Mouse (Mus musculus) liver, embryonic 15.5 days (tissue): ENCODE data around the gene Uchl5. TPM values are rescaled to one million over a fixed set of nuclear protein-coding genes. Genes with fewer than 3 reads are reported as not detected.

Source experiments
- ATAC-seq: fragments of 200-750 bp; cut with Nextera tagmentation; 2 replicates; pipeline ENCODE4 v1.8.0; 2017; ENCODE audit warnings: moderate number of reproducible peaks, mild to moderate bottlenecking, moderate library complexity; ENCODE audit not compliant: insufficient read depth
- H3K27ac ChIP-seq: fragments of 300-500 bp; sonication (generic); replicated peaks from 2 replicates; pipeline ENCODE4 v1.5.1; 2015; ENCODE audit warnings: mild to moderate bottlenecking, inconsistent platforms
- H3K27me3 ChIP-seq: fragments of 300-500 bp; sonication (generic); 2 replicates; pipeline ENCODE4 v1.6.1; 2015; ENCODE audit warnings: mild to moderate bottlenecking, inconsistent platforms
- H3K36me3 ChIP-seq: fragments of 300-500 bp; sonication (generic); replicated peaks from 2 replicates; pipeline ENCODE4 v1.6.1; 2015; ENCODE audit warnings: moderate library complexity, mild to moderate bottlenecking, inconsistent platforms
- H3K4me1 ChIP-seq: fragments of 300-500 bp; sonication (generic); replicated peaks from 2 replicates; pipeline ENCODE4 v1.6.1; 2015; ENCODE audit warnings: inconsistent platforms
- H3K4me2 ChIP-seq: fragments of 300-500 bp; sonication (generic); 2 replicates; pipeline ENCODE4 v1.6.1; 2015; ENCODE audit warnings: moderate library complexity, mild to moderate bottlenecking, inconsistent platforms
- H3K4me3 ChIP-seq: fragments of 300-500 bp; sonication (generic); replicated peaks from 2 replicates; pipeline ENCODE4 v1.5.1; 2015; ENCODE audit warnings: mild to moderate bottlenecking, inconsistent platforms
- H3K9ac ChIP-seq: fragments of 300-500 bp; sonication (generic); 2 replicates; pipeline ENCODE4 v1.6.1; 2015; ENCODE audit warnings: moderate library complexity, mild to moderate bottlenecking, inconsistent platforms
- H3K9me3 ChIP-seq: fragments of 300-500 bp; sonication (generic); replicated peaks from 2 replicates; pipeline ENCODE4 v1.6.1; 2016; ENCODE audit warnings: inconsistent platforms
- WGBS: fragments of 180-500 bp; shearing (Covaris S2); methylation state at CpG from one replicate; pipeline ENCODE4 v1.1.7; 2015; ENCODE audit warnings: mixed read lengths; ENCODE audit not compliant: insufficient replicate concordance; 5-methylcytosine and 5-hydroxymethylcytosine counted together
- polyA plus RNA-seq: library from polyadenylated mRNA; unstranded; fragments of >200 nt; fragmentation: Nextera tagmentation; extraction: Ambion mirVana; gene quantifications from 2 replicates; pipeline ENCODE4 v1.2.1, GENCODE M21; 2015

The Uchl5 gene
- polyA plus RNA-seq, 1 experiment from 2014 or later: 68.9 TPM

GRCm38 (mm10) chr1:143745871-143746270 is 31.2 kb upstream of the Uchl5 start:
- Histone ChIP-seq H3K9ac (no peak overlapping the region), H3K27ac (no peak overlapping the region), H3K4me1 (peaks cover 20% of the 10 kb centered on the region), H3K4me2 (no peak overlapping the region), H3K9me3 (no peaks in the 10 kb centered on the region), H3K4me3 (no peak overlapping the region), H3K36me3 (peaks cover 38% of the 10 kb centered on the region), H3K27me3 (no peaks in the 10 kb centered on the region)
- WGBS: 83% methylated on average over 10 of the region's 10 CpGs
- no peak for ATAC-seq

- Histone ChIP-seq H3K4me3 (no peak overlapping the region), H3K4me1 (no peaks in the 10 kb centered on the region), H3K4me2 (no peak overlapping the region), H3K27ac (no peak overlapping the region), H3K9ac (no peak overlapping the region), H3K27me3 (no peaks in the 10 kb centered on the region), H3K36me3 (no peaks in the 10 kb centered on the region; the same call in 1 of the 2 replicates), H3K9me3 (no peaks in the 10 kb centered on the region)
- ATAC-seq: peak; percentile 47; the same call in 1 of the 2 replicates
- 67% methylated on average over 8 of the region's 8 CpGs for WGBS
These were observed 14.9 kb upstream of the Uchl5 start for GRCm38 (mm10) chr1:143762159-143762558.

- Histone ChIP-seq H3K9me3 (no peaks in the 10 kb centered on the region), H3K4me2 (no peak overlapping the region), H3K4me3 (no peak overlapping the region), H3K4me1 (no peaks in the 10 kb centered on the region), H3K27ac (no peak overlapping the region), H3K9ac (no peak overlapping the region), H3K27me3 (no peaks in the 10 kb centered on the region), H3K36me3 (no peaks in the 10 kb centered on the region)
- 59% methylated on average over 1 of the region's 1 CpGs for WGBS
- no peak for ATAC-seq
These were observed 12.6 kb upstream of the Uchl5 start for GRCm38 (mm10) chr1:143764443-143764842.

- 72% methylated on average over 4 of the region's 4 CpGs for WGBS
- Histone ChIP-seq H3K9ac (no peak overlapping the region), H3K4me1 (no peaks in the 10 kb centered on the region), H3K27ac (no peak overlapping the region), H3K4me2 (no peak overlapping the region), H3K36me3 (no peaks in the 10 kb centered on the region), H3K27me3 (no peaks in the 10 kb centered on the region), H3K9me3 (no peaks in the 10 kb centered on the region), H3K4me3 (no peak overlapping the region)
- ATAC-seq: no peak
These were observed 11.3 kb upstream of the Uchl5 start for GRCm38 (mm10) chr1:143765801-143766200.

GRCm38 (mm10) chr1:143766238-143766637 is 10.8 kb upstream of the Uchl5 start:
- Histone ChIP-seq H3K4me3 (no peak overlapping the region), H3K36me3 (no peaks in the 10 kb centered on the region), H3K27ac (no peak overlapping the region), H3K4me1 (no peaks in the 10 kb centered on the region), H3K4me2 (no peak overlapping the region), H3K9me3 (no peaks in the 10 kb centered on the region), H3K27me3 (no peaks in the 10 kb centered on the region), H3K9ac (no peak overlapping the region)
- ATAC-seq: no peak
- WGBS: 80% methylated on average over 6 of the region's 6 CpGs

- Histone ChIP-seq H3K4me1 (no peaks in the 10 kb centered on the region), H3K36me3 (no peaks in the 10 kb centered on the region), H3K27me3 (peaks cover 18% of the 10 kb centered on the region), H3K4me2 (no peak overlapping the region), H3K4me3 (no peak overlapping the region), H3K9me3 (no peaks in the 10 kb centered on the region), H3K9ac (no peak overlapping the region), H3K27ac (no peak overlapping the region)
- WGBS: 78% methylated on average over 20 of the region's 20 CpGs
- no peak for ATAC-seq
These were observed 6.5 kb upstream of the Uchl5 start for GRCm38 (mm10) chr1:143770444-143771109.

- no peak for ATAC-seq
- H3K27ac ChIP-seq: no peak overlapping the region
- peaks cover 30% of the 10 kb centered on the region for H3K27me3 ChIP-seq
- no peaks in the 10 kb centered on the region for H3K9me3 ChIP-seq
- H3K36me3 ChIP-seq: no peaks in the 10 kb centered on the region
- peaks cover 9% of the 10 kb centered on the region for H3K4me1 ChIP-seq
- no peak overlapping the region for H3K4me2 ChIP-seq
- 64% methylated on average over 7 of the region's 7 CpGs for WGBS
- no peak overlapping the region for H3K4me3 ChIP-seq
- H3K9ac ChIP-seq: no peak overlapping the region
These were observed 4.0 kb upstream of the Uchl5 start for GRCm38 (mm10) chr1:143773082-143773481.

- H3K9me3 ChIP-seq: no peaks in the 10 kb centered on the region
- H3K4me1 ChIP-seq: peaks cover 16% of the 10 kb centered on the region
- no peak overlapping the region for H3K4me2 ChIP-seq
- no peak overlapping the region for H3K27ac ChIP-seq
- no peak for ATAC-seq
- H3K9ac ChIP-seq: no peak overlapping the region
- peaks cover 30% of the 10 kb centered on the region for H3K27me3 ChIP-seq
- H3K36me3 ChIP-seq: no peaks in the 10 kb centered on the region
- WGBS: 20% methylated on average over 6 of the region's 6 CpGs
- H3K4me3 ChIP-seq: no peak overlapping the region
These were observed 3.2 kb upstream of the Uchl5 start for GRCm38 (mm10) chr1:143773909-143774308.

GRCm38 (mm10) chr1:143777558-143778218 is 616 bp downstream of the Uchl5 start:
- Histone ChIP-seq H3K27me3 (peaks cover 30% of the 10 kb centered on the region), H3K36me3 (peaks cover 11% of the 10 kb centered on the region; the same call in 1 of the 2 replicates), H3K4me3 (peak overlapping the region; percentile 99), H3K4me1 (peaks cover 21% of the 10 kb centered on the region), H3K9me3 (no peaks in the 10 kb centered on the region), H3K9ac (peak overlapping the region; percentile 95), H3K27ac (peak overlapping the region; percentile 86), H3K4me2 (peak overlapping the region; percentile 92)
- under 1% methylated on average over 39 of the region's 39 CpGs for WGBS
- peak; percentile 40 for ATAC-seq

GRCm38 (mm10) chr1:143788584-143789227 is 11.6 kb downstream of the Uchl5 start:
- Histone ChIP-seq H3K4me1 (no peaks in the 10 kb centered on the region), H3K4me3 (no peak overlapping the region), H3K9me3 (no peaks in the 10 kb centered on the region), H3K36me3 (peaks cover 26% of the 10 kb centered on the region), H3K27ac (no peak overlapping the region), H3K9ac (no peak overlapping the region), H3K27me3 (no peaks in the 10 kb centered on the region), H3K4me2 (no peak overlapping the region)
- 77% methylated on average over 2 of the region's 2 CpGs for WGBS
- ATAC-seq: no peak; the same call in 1 of the 2 replicates

GRCm38 (mm10) chr1:143803537-143803936 is 26.5 kb downstream of the Uchl5 start:
- Histone ChIP-seq H3K36me3 (peaks cover 34% of the 10 kb centered on the region), H3K4me3 (no peak overlapping the region), H3K27ac (no peak overlapping the region), H3K27me3 (no peaks in the 10 kb centered on the region), H3K9me3 (no peaks in the 10 kb centered on the region), H3K4me1 (no peaks in the 10 kb centered on the region), H3K9ac (no peak overlapping the region), H3K4me2 (no peak overlapping the region)
- WGBS: 37% methylated on average over 4 of the region's 4 CpGs
- no peak for ATAC-seq
